Mouse (Mus musculus) liver, adult 2 months (tissue): ENCODE measurements at regions not wholly inside any gene's neighbourhood (a gene's known extent, or its start where the extent isn't known, plus 50 kb on each side); places are given as distances from the start of the nearest gene placed in this dataset.

Experiments used
- DNase-seq: peaks from one replicate; pipeline ENCODE4 v3.0.0-alpha.2; 2011; ENCODE audit warnings: low read depth, low spot score; ENCODE audit errors: extremely low read depth
- H3K27ac ChIP-seq: fragments of 200-500 bp; replicated peaks from 2 replicates; pipeline ENCODE4 v1.5.1; 2012; ENCODE audit warnings: low read depth, mild to moderate bottlenecking, control low read depth, inconsistent platforms, low read length; ENCODE audit not compliant: insufficient read depth
- H3K27me3 ChIP-seq: fragments of 200-500 bp; 2 replicates; pipeline ENCODE4 v1.6.1; 2012; ENCODE audit warnings: mild to moderate bottlenecking, moderate library complexity, low read length, inconsistent platforms; ENCODE audit not compliant: control insufficient read depth, insufficient read depth
- H3K36me3 ChIP-seq: fragments of 200-500 bp; 2 replicates; pipeline ENCODE4 v1.6.1; 2012; ENCODE audit warnings: low read length, inconsistent platforms; ENCODE audit not compliant: control insufficient read depth, insufficient read depth
- H3K4me1 ChIP-seq: fragments of 200-500 bp; 2 replicates; pipeline ENCODE4 v1.6.1; 2011; ENCODE audit warnings: low read length; ENCODE audit not compliant: control insufficient read depth, insufficient read depth
- H3K4me3 ChIP-seq: fragments of 200-500 bp; 2 replicates; pipeline ENCODE4 v1.5.1; 2011; ENCODE audit warnings: low read depth, mild to moderate bottlenecking, control low read depth, low read length, moderate library complexity; ENCODE audit not compliant: insufficient read depth
- H3K79me2 ChIP-seq: fragments of 200-500 bp; 2 replicates; pipeline ENCODE4 v1.6.1; 2012; ENCODE audit warnings: inconsistent platforms, mild to moderate bottlenecking, low read length, moderate library complexity; ENCODE audit not compliant: control insufficient read depth, insufficient read depth
- H3K9ac ChIP-seq: fragments of 200-500 bp; 2 replicates; pipeline ENCODE4 v1.6.1; 2012; ENCODE audit warnings: low read depth, mild to moderate bottlenecking, control low read depth, inconsistent platforms, low read length
- CTCF ChIP-seq: fragments of 200-500 bp; IDR thresholded peaks from 2 replicates; pipeline ENCODE4 v1.5.1; 2011; ENCODE audit warnings: low read depth, low read length, control low read depth
- POLR2A ChIP-seq: fragments of 200-500 bp; IDR thresholded peaks from 2 replicates; pipeline ENCODE4 v1.6.1; 2011; ENCODE audit warnings: low read length, control low read depth; ENCODE audit not compliant: insufficient read depth; ENCODE audit errors: extremely low read depth
- WGBS: fragments of 180-500 bp; shearing (Covaris S2); methylation state at CpG from one replicate; pipeline ENCODE4 v1.1.7; 2018; 5-methylcytosine and 5-hydroxymethylcytosine counted together

DNA sequence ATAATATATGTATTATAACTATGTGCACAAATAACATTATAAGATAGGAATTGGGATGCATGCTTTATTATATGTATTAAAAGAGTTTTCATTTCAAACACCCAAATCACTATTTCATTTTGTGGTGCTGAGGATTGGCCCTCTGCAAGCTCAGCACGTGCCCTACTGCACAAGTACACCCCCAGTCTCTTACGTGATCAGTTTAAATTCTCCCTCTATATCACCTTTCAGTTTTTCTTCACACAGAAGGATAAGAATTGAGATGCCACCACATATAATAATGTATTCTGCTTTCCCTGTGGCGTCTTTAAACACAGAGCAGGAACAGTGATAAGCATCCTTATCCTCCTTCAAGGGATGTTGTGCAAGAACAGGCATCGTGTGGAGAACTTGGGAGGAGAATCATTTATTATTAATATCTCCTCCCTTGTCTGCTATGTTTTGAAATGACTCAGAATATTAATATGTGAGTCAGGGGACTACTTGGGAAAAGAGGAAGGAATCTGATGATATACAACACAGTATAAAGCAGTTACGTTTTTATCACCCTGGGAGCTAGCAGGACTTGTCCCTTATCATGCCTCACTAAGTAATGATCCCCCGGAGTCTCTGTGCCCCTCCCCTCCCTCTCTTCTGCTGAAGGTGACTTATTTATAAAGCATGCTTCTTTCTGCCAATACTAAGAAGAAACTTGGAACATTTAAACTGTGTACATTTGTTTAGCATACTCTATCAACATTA, 91.7 kb upstream of the Ptger4 start:
- no peaks in the 10 kb centered on the region for H3K4me1 ChIP-seq
- H3K9ac ChIP-seq, result no peak overlapping the region
- H3K36me3 ChIP-seq, result no peaks in the 10 kb centered on the region
- WGBS, result 56% methylated on average over 6 of the region's 6 CpGs
- no peak for DNase-seq
- H3K27ac ChIP-seq, result no peak overlapping the region
- no peaks in the 10 kb centered on the region for H3K79me2 ChIP-seq
- no peak for TF ChIP-seq POLR2A
- no peak for TF ChIP-seq CTCF
- H3K27me3 ChIP-seq, result no peaks in the 10 kb centered on the region
- H3K4me3 ChIP-seq, result no peak overlapping the region

DNA sequence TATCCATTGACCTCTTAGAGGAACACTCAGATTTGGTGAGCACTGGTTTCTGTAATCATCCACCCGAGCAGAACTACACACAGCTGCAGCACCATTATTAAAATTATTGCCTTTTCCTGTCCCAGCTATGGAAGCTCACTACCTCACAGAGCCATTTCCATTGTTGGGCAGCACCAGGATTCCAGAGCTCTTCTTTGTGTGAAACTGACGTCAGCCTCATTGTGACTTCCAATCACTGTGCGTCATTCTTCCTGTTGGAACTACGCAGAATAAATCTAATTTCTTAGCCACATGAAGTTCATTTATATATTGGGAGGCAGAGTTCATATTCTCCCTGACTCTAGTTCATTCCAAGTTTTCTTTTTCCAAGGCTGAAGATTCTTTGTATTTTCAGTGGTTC, 83.0 kb upstream of the Ptger4 start:
- no peaks in the 10 kb centered on the region for H3K4me1 ChIP-seq
- no peak overlapping the region for H3K27ac ChIP-seq
- H3K4me3 ChIP-seq, result no peak overlapping the region
- H3K9ac ChIP-seq, result no peak overlapping the region
- H3K36me3 ChIP-seq, result no peaks in the 10 kb centered on the region
- DNase-seq, result no peak
- WGBS, result 87% methylated on average over 4 of the region's 4 CpGs
- H3K27me3 ChIP-seq, result no peaks in the 10 kb centered on the region
- H3K79me2 ChIP-seq, result no peaks in the 10 kb centered on the region
- no peak for TF ChIP-seq CTCF
- no peak for TF ChIP-seq POLR2A

DNA sequence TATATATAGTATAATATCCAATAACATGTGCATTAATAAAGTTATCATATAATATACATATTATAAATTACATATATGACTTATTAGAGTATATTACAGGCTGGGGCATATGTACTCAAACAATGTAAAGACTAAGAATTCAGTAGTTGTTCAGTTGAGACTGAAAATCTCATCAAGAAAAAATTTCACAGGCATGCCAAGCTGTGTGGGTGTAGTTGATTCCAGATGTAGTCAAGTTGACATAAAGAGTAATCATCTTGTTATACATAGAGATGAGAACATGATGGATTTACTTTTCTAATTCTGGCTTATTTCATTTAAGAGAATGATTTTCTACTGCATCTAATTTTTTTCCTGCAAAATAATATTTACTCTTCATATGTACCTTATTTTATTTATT, 77.7 kb upstream of the Ptger4 start:
- Histone ChIP-seq H3K4me1 (no peaks in the 10 kb centered on the region), H3K4me3 (no peak overlapping the region), H3K27ac (no peak overlapping the region), H3K36me3 (no peaks in the 10 kb centered on the region), H3K9ac (no peak overlapping the region), H3K79me2 (no peaks in the 10 kb centered on the region), H3K27me3 (no peaks in the 10 kb centered on the region)
- no peak for TF ChIP-seq CTCF
- TF ChIP-seq POLR2A, result no peak
- DNase-seq, result no peak

DNA sequence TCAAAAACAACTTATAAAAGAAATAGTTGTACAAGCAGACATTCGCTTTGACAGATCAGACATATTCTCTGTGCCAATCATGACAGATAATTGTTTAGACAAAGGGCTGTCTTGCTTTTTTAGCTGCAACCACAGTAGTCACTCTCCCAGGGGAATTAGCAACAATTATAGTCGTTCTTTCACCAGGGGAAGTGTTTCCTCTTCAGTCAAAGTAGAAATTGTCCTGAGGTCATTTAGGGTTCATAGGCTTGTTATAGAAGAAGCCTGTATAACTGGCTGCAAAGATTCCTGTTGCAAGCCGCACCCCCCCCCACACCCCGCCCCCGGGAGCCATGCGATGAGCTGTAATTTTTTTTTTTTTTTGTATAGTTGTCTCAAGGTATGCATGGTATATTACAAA, 68.2 kb upstream of the Ptger4 start:
- Histone ChIP-seq H3K9ac (no peak overlapping the region), H3K4me3 (no peak overlapping the region), H3K36me3 (no peaks in the 10 kb centered on the region), H3K27me3 (no peaks in the 10 kb centered on the region), H3K27ac (no peak overlapping the region), H3K4me1 (no peaks in the 10 kb centered on the region), H3K79me2 (no peaks in the 10 kb centered on the region)
- no peak for TF ChIP-seq CTCF
- no peak for TF ChIP-seq POLR2A
- no peak for DNase-seq
- WGBS, result 86% methylated on average over 6 of the region's 6 CpGs

DNA sequence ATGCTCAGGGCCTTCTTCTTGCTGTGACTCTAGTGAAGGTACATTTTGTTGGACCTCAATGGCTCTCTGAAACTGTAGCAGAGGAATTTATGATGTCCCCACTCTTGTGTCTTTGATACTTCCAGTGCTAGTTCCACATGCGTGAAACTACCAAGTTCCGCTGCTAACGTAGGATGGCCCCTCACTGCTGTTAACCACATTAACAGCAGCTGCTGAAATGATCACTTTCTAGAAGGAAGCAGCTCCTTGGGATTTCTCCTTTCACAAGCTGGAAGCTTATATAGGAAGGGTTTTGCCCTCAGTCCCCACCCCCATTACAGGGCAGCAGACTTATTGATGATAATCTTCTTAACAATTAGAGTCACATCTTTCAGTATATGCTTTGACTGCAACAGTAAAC, 66.0 kb upstream of the Ptger4 start:
- TF ChIP-seq CTCF, result no peak
- TF ChIP-seq POLR2A, result no peak
- WGBS, result 93% methylated on average over 3 of the region's 3 CpGs
- Histone ChIP-seq H3K79me2 (no peaks in the 10 kb centered on the region), H3K36me3 (no peaks in the 10 kb centered on the region), H3K9ac (no peak overlapping the region), H3K27ac (no peak overlapping the region), H3K27me3 (no peaks in the 10 kb centered on the region), H3K4me3 (no peak overlapping the region), H3K4me1 (no peaks in the 10 kb centered on the region)
- no peak for DNase-seq

DNA sequence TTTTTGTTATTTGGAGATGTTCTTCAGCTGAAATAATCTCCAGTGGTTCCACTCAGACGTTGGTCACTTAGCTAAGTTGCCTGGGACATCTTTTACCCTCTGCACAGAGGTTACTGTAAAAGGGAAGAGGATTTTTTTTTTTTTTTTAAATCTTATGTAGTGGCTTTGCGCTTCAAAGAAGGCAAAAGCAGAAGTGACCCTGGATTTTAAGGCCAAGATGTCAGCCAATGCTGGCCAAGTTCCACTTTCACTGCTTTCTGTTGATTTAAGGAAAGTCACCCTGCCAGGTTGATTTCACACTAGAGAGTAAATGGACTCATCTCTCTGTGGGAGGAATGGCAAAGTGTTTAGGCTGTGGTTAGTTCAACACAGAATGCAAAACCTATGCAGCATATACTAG, 58.4 kb upstream of the Ptger4 start:
- 51% methylated on average over 2 of the region's 2 CpGs for WGBS
- no peak overlapping the region for H3K4me3 ChIP-seq
- H3K9ac ChIP-seq, result no peak overlapping the region
- no peak overlapping the region for H3K27ac ChIP-seq
- H3K4me1 ChIP-seq, result no peaks in the 10 kb centered on the region
- TF ChIP-seq POLR2A (no peak), CTCF (no peak)
- peak; percentile 33 for DNase-seq
- no peaks in the 10 kb centered on the region for H3K27me3 ChIP-seq
- H3K79me2 ChIP-seq, result no peaks in the 10 kb centered on the region
- no peaks in the 10 kb centered on the region for H3K36me3 ChIP-seq
